Mouse (Mus musculus) right cerebral cortex, adult 18-20 months (tissue): ENCODE results near the gene Esx1.
A peak's percentile ranks its signal among the peaks of the same experiment; 100 is the strongest.

ENCODE experiments used
- DNase-seq: peaks from one replicate; pipeline ENCODE4 v3.0.0; 2022; ENCODE audit warnings: mixed read lengths

The Esx1 gene

GRCm38 (mm10) chrX:137121718-137122117 is at the start of gene Esx1:
Esx1 (minus strand) TSS chrX:137122083.
- DNase-seq = no peak

DNA sequence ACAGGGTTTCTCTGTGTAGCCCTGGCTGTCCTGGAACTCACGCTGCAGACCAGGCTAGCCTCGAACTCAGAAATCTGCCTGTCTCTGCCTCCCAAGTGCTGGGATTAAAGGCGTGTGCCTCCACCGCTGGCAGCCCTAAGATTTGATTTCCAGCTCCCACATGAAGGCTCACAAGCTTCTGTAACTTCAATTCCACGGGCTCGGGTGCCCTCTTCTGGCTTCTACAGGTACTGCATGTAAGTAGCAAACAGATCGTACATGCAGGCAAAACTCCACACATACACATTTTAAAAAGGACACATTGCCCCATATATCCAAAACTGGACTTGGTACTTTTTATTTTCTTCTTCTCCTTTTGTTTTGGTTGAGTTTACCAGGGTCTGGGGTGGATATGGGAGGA is 48.1 kb upstream of the Esx1 start:
- no peak for DNase-seq

GRCm38 (mm10) chrX:137167658-137168057 is 45.8 kb upstream of the Esx1 start:
- no peak for DNase-seq

- no peak for DNase-seq
Measured at GRCm38 (mm10) chrX:137165621-137166020, 43.7 kb upstream of the Esx1 start.

- DNase-seq = no peak
Measured at GRCm38 (mm10) chrX:137162700-137163099, 40.8 kb upstream of the Esx1 start.

GRCm38 (mm10) chrX:137160971-137161370 is 39.1 kb upstream of the Esx1 start:
- no peak for DNase-seq

DNA sequence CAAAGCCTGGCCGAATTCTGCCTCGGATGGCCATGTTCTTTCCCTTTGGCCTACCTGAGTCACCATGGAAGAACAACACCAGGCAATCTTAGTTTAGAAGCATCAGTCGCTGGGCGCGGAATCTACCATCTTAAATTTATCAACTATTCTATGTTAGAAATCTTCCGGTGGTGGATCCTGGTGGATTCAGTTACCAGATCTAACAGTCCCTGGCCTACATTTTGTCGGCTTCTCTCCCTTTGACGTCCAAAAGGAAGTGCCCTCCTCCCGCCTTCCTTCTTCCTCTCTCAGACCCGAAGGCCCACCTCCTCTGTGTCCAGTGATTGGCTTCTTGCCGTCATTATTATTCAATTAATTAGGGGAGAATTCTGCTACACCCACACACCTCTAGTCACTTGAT is 27.2 kb upstream of the Esx1 start:
- no peak for DNase-seq

- DNase-seq = no peak
Measured at GRCm38 (mm10) chrX:137144674-137145073, 22.8 kb upstream of the Esx1 start.

GRCm38 (mm10) chrX:137143726-137144125 is 21.8 kb upstream of the Esx1 start:
- no peak for DNase-seq

- no peak for DNase-seq
Measured at GRCm38 (mm10) chrX:137142546-137142945, 20.7 kb upstream of the Esx1 start.

GRCm38 (mm10) chrX:137141669-137142068 is 19.8 kb upstream of the Esx1 start:
- peak; percentile 46 for DNase-seq

DNA sequence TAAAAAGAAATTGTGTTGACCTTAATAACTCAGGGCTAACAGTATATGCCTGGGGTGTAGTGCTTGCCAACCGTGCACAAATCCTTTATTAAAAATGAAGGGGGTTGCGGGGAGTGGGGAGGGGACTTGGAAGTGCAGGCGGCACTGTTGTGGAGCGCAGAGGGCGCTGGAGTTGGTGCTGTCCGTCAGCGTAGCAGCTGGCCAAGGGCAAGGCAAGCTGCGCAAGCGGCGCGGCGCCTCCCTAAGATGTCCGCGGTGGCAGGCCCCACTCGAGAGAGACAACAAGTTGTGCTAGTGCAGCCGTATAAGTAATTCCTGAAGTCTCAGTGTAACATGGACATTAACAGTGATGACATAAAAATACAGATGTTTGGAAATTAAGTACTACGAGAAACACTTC is 5.7 kb upstream of the Esx1 start:
- DNase-seq = no peak

DNA sequence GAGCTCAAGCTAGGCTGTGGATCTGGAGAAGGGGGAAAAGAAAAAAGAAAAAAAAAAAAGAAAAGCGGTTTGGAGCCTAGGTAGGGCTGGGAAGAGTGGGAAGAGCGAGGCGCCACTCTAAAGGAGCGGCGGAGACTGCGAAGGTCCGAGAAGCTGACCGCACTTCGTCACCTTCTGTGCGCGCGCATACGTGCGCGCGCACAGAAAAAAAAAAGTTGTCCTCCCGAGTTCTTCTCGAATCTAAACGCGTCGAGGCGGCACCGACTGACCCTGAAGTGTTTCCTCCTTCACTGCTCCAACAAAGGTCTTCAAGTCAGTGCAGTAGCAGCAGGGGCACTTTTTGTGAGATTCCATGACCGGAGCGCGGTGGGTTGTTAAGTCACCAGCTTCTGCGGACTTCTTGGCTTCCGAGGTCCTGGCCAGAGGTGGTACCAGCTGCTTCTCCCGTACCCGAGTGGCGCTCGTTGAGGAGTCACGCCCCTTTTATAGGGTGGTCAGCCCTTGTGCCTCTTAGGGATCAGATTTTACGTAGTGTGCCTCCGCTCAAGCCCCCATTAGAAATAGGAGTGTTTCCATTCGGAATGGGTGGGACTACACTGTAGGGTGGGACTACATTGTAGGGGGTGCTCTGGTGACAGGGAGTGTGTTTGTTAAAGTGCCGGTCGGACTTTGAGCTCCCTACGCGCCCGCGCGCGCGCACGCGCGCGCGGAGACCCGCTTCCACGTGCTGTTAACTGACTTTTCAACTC is 2.0 kb downstream of the Esx1 start:
- no peak for DNase-seq

- peak; percentile 3 for DNase-seq
Measured at GRCm38 (mm10) chrX:137118097-137118746, 3.7 kb downstream of the Esx1 start.

DNA sequence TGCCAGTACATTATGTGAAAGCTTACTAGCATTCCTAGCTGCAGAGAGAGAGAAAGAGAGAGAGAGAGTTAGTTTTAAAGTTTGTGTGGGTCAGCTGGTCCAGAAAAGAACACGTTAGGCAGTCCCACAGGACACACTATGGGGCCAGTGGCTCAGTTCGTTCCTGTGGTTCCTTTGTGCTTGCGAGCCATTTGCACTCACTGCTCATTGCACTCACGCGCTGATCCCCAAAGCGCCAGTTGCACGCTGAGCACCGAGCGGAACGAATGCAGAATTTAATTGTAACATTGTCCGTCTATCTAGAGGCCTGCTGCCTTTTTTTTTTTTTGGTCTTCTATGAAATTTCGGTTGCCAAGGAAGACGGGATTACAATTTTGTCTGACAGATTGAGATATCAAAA is 15.4 kb downstream of the Esx1 start:
- no peak for DNase-seq

- DNase-seq = no peak
Measured at GRCm38 (mm10) chrX:137104531-137104930, 17.4 kb downstream of the Esx1 start.
